Mouse (Mus musculus): ENCODE results near the gene Chic2.

Gene Chic2

DNA sequence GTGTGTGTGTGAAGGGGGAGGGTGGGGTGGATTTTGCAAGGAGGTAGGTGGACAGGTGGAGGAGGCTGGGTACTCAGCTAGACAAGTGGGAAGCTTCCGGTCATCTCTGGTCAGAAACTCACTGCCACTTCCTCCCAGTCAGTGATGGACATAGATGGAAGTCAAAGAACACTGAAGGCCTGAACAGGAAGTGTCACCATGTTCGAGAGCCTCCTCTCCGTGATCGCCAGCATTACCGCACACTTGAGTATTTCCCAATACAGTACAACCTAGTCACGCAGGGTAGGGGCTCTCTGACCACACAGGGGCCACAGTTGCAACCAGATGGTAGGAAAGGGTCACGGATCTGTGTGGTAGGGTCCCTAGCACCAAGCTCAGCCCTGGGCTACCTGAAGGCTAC lies 69.1 kb downstream of the Chic2 start:
- DNase-seq (ENCODE audit: low read depth, low spot score) = no peak

DNA sequence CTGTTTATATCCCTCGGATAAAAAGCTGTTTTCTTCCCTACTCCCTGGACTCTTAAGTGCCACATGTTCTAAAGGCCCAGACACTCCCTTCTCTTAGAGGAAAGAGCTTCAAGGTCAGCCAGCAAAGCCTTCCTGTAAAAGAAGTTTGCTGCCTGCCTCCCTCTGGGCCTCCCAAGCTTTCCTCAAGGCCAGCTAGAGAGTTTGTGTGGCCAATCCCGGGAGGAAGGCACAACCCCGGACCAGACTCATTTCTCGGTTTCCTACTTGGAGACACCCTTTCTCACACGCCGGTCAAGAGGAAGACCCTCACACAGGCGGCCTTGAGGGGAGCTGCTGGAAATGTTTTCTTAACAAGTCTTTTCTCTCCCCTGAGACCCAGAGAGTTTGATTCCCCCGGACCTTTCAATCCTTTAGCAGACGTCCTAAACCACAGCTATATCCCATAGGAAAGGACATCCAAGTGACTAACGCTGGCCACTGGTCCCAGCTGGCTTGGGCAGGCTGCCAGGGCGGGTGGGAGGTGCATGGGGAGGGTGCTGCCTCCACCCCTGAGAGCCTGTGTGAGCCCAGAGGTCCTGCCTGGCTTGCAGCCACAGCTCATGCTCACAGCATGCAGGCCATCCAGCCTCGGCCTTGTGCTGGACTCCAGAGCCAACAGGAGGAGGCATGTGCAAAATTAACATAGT lies 69.7 kb downstream of the Chic2 start:
- DNase-seq (ENCODE audit: low read depth, low spot score) = no peak

DNA sequence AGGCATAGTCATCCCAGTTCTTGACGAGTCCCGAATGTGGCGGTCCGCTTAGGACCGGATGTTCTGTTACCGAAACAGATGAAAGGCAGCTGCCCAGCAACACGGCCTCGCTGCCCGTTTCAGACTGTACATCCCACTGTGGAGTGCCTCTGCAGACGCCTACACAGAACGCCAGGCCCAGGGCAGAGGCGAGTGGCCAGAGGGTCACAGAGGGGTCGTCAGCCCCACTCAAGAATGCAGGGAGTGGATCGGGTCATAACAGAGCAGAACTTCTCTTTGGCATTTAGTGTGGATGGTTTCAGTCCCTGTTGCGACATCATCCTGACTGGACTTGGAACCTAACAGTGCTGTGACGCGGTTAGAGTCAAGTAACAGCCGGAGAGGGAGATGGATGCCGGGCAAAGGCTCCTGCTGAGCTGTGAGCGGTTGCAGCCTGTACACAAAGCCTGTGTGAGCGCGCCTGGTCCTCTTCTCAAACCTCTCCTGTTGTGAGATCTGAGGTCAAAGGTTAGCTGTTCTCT lies 70.5 kb downstream of the Chic2 start:
- no peak for DNase-seq (ENCODE audit: low read depth, low spot score)

GRCm38 (mm10) chr5:74971418-74971817 lies 73.2 kb downstream of the Chic2 start:
- no peak for DNase-seq (ENCODE audit: low read depth, low spot score)

GRCm38 (mm10) chr5:74969341-74969740 lies 75.2 kb downstream of the Chic2 start:
- no peak for DNase-seq (ENCODE audit: low read depth, low spot score)

- DNase-seq (ENCODE audit: low read depth, low spot score) = no peak
Measured at GRCm38 (mm10) chr5:74967882-74968281, 76.7 kb downstream of the Chic2 start.

DNA sequence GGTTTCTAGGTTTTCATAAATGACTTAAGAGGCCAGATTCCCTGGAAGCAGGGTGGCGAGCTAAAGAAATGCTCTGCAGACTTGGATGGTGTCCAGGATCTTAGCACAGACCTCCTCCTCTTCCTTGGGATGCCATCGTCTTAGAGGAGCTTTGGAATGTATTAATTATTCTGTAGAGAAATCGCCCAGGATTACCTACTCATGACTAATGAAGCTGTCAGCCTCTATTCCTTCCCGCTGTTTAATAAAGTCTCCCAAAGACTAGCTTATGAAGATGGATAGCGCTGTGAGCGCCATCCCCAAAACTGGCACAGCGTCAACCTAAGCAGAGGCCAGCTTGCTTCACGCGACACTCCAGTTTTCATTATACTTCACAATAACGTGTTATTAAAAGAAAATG lies 77.7 kb downstream of the Chic2 start:
- no peak for DNase-seq (ENCODE audit: low read depth, low spot score)

DNA sequence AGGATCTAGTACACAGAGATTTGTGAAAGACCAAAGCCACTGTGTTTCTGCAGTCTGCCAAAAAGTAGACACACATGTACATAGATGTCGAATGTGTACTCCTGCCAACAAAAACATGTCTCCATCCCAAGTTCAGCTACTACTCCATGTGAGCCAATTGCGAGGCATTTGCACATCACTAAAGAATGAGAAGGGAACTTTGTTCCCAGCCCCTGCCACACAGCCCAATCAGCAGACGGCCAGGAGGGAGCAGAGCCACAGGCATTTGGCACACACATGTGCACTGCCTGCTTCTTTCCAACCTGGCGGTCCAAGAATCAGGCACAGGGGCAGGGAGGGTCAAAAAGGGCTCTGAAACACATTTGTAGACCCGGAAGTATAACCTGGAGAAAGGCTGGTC lies 81.8 kb downstream of the Chic2 start:
- DNase-seq (ENCODE audit: low read depth, low spot score) = no peak

- DNase-seq (ENCODE audit: low read depth, low spot score) = peak; percentile 29
Measured at GRCm38 (mm10) chr5:74960840-74961543, 83.6 kb downstream of the Chic2 start.

DNA sequence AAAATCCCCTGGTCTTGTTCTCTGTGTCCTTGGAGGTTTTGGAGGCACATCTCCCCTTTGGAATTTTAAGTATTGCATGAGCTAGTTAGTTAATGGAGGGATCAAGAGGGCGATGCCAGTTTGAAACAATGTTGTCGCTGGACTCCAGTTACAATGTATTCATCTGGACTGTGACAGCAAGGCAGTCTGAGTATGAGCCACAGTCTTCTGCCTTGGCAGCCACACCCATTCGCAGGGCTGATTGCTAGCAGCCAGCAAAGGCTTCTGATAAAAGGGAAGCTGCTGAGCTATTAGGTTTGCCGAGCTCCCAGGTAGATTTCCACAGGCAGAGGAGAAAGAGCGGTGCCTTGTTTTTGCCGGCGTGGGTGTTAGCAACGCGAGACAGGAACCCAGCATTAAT lies 84.3 kb downstream of the Chic2 start:
- DNase-seq (ENCODE audit: low read depth, low spot score) = peak; percentile 13

DNA sequence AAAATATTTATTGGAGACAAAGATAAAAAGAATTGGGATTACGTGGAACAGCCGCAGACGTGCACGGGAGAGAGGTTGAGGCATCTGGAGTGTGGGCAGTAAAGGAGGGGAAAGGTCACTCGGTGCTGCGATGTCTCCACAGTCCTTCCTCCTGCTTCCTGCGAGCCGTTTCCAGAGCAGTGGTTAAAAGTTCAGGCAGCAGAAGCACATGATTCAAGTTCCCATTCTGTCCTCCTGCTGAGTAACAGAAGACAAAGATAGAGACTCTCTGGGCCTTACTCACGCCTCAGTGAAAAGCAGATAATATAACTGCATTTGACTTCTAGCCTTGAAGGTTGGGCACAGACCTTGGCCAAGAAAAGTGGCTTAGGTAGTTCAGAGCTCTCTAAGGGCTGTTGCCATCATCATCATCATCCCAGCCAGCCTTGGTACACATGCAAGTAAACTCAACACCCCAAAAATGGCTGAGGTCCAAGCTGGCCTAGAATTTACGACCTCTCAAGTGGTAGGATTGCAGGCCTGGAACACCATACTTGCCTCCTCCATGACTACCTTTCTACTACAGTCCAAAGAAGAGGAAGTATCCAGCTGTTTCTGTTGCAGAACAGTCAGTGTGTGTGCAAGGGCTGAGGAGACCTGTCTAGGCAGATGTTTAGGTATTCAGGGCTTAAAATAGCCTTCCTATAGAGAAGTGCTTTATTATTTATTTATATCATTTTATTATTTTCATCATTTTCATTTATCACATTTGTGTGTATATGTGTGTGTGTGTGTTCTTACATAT lies 87.1 kb downstream of the Chic2 start:
- no peak for DNase-seq (ENCODE audit: low read depth, low spot score)

GRCm38 (mm10) chr5:74956335-74956734 lies 88.2 kb downstream of the Chic2 start:
- DNase-seq (ENCODE audit: low read depth, low spot score) = no peak

- no peak for DNase-seq (ENCODE audit: low read depth, low spot score)
Measured at GRCm38 (mm10) chr5:74955565-74955964, 89.0 kb downstream of the Chic2 start.

DNA sequence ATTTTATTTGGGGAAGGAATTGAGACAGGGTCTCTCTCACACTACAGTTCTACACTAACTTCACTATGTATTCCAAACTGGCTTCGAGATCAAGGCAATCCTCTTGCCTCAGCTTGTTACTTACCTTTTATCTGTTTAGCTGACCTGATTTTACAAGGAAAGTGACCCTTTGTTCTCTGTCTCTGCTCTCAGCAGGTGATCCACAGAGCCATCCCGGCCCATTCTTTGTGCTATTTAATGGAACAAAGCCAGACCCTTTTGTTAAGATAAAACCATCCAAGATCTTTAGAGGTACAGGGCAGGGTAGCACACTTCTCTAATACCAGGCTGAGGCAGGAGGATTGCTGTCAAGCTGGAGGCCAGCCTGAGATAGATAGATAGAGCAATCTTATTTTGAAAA lies 91.6 kb downstream of the Chic2 start:
- DNase-seq (ENCODE audit: low read depth, low spot score) = no peak

- DNase-seq (ENCODE audit: low read depth, low spot score) = peak; percentile 72
Measured at GRCm38 (mm10) chr5:74951375-74951774, 93.2 kb downstream of the Chic2 start.

- DNase-seq (ENCODE audit: low read depth, low spot score) = no peak
Measured at GRCm38 (mm10) chr5:74949298-74949697, 95.3 kb downstream of the Chic2 start.

DNA sequence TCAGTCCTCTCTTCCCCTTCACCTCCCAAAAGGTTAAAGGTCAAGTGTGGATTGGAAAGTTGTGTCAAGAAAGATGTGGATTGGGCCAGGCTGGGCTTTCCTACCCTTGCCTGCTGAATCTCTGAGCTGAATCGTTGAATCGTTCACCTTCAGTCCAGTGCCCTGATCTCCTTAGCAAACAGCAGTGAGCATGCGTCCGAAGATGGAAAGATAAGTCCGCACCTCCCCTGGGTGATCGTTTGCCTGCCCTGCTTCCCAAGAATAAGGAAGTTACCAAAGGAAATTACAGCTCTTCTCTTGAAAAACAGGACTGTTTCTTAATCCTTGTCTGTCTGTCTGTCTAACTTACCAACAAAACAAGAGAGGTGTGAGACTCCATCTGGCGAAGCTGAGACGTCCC lies 96.1 kb downstream of the Chic2 start:
- DNase-seq (ENCODE audit: low read depth, low spot score) = no peak

Measured in A20 (cell line).